Mouse (Mus musculus): ENCODE measurements around the gene 4930595M18Rik. TPM values are rescaled to one million over a fixed set of nuclear protein-coding genes. Genes with fewer than 3 reads are reported as not detected.

4930595M18Rik gene
- not detected for total RNA-seq (2021)
- long read RNA-seq, experiment 1, result 0 reads
- long read RNA-seq, experiment 2, result 0 reads

GRCm38 (mm10) chrX:81458021-81458420 is at the start of gene 4930595M18Rik:
Gene 4930595M18Rik, minus strand, starts transcription at chrX:81458121.
- no peak for DNase-seq (ENCODE audit: low spot score in 2 of 2)

DNA sequence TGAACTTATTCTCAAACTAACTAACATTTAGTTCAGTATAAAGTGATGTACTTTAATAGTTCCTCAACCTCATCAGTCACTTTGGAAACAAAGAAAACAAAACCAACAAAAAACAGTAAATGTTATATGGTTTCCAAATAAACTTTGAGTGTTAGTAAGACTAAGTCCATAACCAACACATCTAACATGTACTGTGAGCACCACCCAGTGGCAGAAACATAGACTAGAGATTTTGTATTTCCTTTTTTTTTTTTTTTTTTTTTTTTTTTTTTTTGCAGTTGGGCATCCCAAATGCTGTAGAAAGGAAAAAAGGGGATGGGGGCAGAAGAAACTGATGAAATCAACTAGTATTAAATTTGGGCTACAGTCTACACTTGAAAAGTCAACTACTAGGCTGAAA is 14.6 kb upstream of the 4930595M18Rik start:
- DNase-seq (ENCODE audit: low spot score in 2 of 2), result no peak
